Mouse (Mus musculus): ENCODE measurements at regions not wholly inside any gene's neighbourhood (a gene's known extent, or its start where the extent isn't known, plus 50 kb on each side); places are given as distances from the start of the nearest gene placed in this dataset.
"Not testable (repeated sequence)": the region's sequence is repeated elsewhere in the genome, so short reads cannot be mapped to it uniquely, and the experiment has no call there.

GRCm38 (mm10) chr3:101224091-101224490, 63.6 kb downstream of the Cd2 start:
- DNase-seq (ENCODE audit: extremely low spot score, low read depth, low spot score), result no peak

- DNase-seq (ENCODE audit: extremely low spot score, low read depth, low spot score), result no peak
Observed at GRCm38 (mm10) chr3:101219897-101220296, 67.8 kb downstream of the Cd2 start.

- DNase-seq (ENCODE audit: extremely low spot score, low read depth, low spot score), result no peak
Observed at GRCm38 (mm10) chr3:101216711-101217110, 71.0 kb downstream of the Cd2 start.

DNA sequence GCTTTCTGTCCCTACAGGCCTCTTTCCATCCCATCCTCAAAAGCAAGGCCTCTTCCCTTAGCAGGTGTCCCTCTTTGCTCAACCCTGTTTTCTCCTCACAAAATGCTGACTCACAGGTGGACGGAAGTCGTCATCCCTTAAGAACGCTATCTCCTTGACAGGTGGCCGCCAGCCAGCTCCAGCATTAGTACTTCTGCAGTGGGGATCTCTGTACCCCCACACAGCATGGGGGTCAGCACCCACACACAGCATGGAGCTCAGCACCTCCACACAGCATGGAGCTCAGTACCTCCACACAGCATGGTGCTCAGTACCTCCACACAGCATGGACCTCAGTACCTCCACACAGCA, 74.6 kb downstream of the Cd2 start:
- no peak for DNase-seq (ENCODE audit: extremely low spot score, low read depth, low spot score)

GRCm38 (mm10) chr3:101212403-101213211, 75.1 kb downstream of the Cd2 start:
- DNase-seq (ENCODE audit: extremely low spot score, low read depth, low spot score), result no peak

GRCm38 (mm10) chr3:101211936-101212335, 75.8 kb downstream of the Cd2 start:
- DNase-seq (ENCODE audit: extremely low spot score, low read depth, low spot score), result no peak

DNA sequence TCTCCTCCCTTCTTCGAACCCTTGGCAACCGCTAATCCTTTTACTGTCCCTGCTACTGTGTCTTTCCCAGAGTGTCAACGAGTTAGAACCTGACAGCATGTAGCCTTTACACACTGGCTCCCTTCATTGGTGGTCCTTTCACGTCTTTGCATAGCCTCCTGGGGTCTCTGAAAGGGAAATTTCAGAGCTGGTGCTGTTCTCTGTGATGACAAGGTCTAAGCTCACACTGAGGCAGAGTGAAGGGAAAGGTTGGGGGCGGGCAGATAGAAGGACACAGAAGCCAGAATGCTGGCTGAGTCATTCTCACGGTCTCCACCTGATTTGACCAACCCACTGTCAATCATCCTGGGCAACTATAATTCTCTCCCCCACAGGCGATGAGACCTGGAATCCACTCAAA, 78.2 kb downstream of the Cd2 start:
- DNase-seq (ENCODE audit: extremely low spot score, low read depth, low spot score), result no peak

GRCm38 (mm10) chr3:101208751-101209150, 79.0 kb downstream of the Cd2 start:
- no peak for DNase-seq (ENCODE audit: extremely low spot score, low read depth, low spot score)

GRCm38 (mm10) chr3:101206172-101206571, 81.6 kb downstream of the Cd2 start:
- not testable (repeated sequence) for DNase-seq (ENCODE audit: extremely low spot score, low read depth, low spot score)

GRCm38 (mm10) chr3:101194725-101195124, 84.6 kb upstream of the Ptgfrn start:
- DNase-seq (ENCODE audit: extremely low spot score, low read depth, low spot score), result no peak

DNA sequence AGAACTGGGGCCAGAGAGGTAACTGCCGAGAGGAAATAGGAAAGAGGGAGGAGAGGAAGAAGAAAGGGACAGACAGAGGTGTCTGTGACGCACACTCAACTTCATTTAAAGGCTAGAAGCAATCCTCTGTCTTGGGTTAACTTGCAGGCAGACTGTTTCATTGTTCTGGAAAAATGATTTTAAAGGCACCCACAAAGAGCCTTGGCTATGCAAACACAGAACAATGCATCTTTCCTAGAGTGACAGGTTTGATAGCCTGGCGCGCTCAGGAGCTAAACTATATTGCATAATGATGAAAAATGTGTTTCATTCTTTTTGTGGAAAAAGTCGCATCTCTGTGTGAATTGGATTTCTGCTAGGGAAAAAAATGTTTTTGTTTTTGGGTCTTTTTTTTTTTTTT, 84.2 kb upstream of the Ptgfrn start:
- DNase-seq (ENCODE audit: extremely low spot score, low read depth, low spot score), result no peak

DNA sequence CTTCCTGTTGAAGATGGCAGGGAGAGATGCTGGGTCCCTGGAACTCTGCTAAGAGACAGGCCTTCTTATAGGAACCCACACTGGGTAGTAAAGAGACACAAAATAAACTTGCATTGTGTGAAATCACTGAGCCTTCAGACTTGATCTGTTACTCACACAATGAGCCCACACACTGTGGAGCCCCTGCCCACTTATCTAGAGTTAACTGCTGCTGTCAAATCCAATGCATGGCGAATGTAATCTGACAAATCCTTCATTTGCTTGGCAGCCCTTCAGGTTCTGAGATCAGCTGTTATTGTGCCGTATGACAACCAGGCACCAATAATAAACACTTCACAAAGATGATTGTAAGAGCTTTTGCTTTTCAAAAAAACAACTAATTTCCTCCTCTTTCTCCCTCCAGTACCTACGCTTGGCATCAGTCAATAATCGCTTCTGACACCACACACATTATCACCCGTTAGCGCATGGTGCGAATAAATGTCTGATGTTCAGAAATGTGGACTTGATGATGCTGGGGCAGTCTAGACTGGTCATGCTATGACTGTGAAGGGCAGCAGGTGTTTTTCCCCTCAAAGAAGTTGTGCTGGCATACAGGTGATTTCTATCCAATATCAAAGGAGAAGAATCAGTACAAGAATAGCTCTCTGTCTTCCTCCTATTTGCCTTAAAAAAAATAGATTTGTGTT, 81.4 kb upstream of the Ptgfrn start:
- DNase-seq (ENCODE audit: extremely low spot score, low read depth, low spot score), result no peak

- no peak for DNase-seq (ENCODE audit: extremely low spot score, low read depth, low spot score)
Observed at GRCm38 (mm10) chr3:101181958-101182357, 71.9 kb upstream of the Ptgfrn start.

GRCm38 (mm10) chr3:101173954-101174353, 63.9 kb upstream of the Ptgfrn start:
- DNase-seq (ENCODE audit: extremely low spot score, low read depth, low spot score), result no peak

- DNase-seq (ENCODE audit: extremely low spot score, low read depth, low spot score), result no peak
Observed at GRCm38 (mm10) chr3:101170037-101171019, 60.2 kb upstream of the Ptgfrn start.

DNA sequence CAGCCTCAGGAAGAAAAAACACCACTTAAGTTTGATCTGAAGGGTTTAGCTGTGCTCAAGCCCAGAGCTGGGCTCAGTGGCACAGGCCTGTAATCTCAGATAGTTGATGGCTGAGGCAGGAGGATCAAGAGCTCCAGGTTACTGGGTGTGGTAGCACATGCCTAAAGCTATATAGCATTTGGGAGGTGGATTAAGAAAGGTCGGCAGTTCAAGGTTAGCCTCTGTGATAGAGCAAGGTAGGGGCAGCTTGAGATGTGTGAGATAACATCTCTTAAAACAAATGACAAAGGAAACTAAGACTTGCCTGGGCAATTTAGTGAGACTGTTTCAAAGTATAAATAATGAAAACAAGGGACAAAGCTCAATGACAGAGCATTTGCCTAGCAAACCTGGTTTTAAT, 56.9 kb upstream of the Ptgfrn start:
- DNase-seq (ENCODE audit: extremely low spot score, low read depth, low spot score), result no peak

GRCm38 (mm10) chr3:101166580-101166979, 56.5 kb upstream of the Ptgfrn start:
- no peak for DNase-seq (ENCODE audit: extremely low spot score, low read depth, low spot score)

GRCm38 (mm10) chr3:101165261-101165660, 55.2 kb upstream of the Ptgfrn start:
- no peak for DNase-seq (ENCODE audit: extremely low spot score, low read depth, low spot score)

- DNase-seq (ENCODE audit: extremely low spot score, low read depth, low spot score), result no peak
Observed at GRCm38 (mm10) chr3:101164771-101165170, 54.7 kb upstream of the Ptgfrn start.

- no peak for DNase-seq (ENCODE audit: extremely low spot score, low read depth, low spot score)
Observed at GRCm38 (mm10) chr3:101163991-101164434, 53.9 kb upstream of the Ptgfrn start.
